Mouse (Mus musculus): Measurements from ENCODE around the gene Pik3r5. TPM values are rescaled to one million over a fixed set of nuclear protein-coding genes. Genes with fewer than 3 reads are reported as not detected.

Gene Pik3r5
- polyA plus RNA-seq, 1 experiment from 2014 or later = 1.3 TPM

DNA sequence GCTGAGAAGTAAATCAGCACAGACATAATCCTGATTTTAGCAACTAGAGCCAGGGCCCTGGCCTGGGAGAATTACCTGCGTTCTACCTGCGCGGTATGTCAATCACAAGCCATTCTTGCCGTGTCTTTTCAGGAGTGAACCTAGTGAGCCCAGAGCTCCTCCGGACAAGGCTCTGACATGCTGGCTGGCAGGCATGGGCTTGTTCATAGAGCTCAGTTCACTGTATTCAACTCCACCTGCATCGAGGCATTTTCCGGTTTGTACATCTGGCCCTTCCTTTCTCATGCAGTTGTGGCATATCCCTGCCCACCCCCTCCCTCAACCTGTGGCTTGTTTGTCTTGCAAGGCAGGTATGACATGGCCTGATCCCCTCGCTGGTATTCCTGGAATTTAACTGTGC, 26.3 kb upstream of the Pik3r5 start:
- no peak for ATAC-seq (ENCODE audit: low FRiP score, low read depth)
- Histone ChIP-seq H3K4me3 (no peak overlapping the region), H3K9me3 (no peaks in the 10 kb centered on the region), H3K4me2 (replicated peaks) (no peak overlapping the region), H3K27me3 (replicated peaks) (peaks cover 27% of the 10 kb centered on the region), H3K9ac (no peak overlapping the region), H3K27ac (no peak overlapping the region), H3K4me1 (0 out of 2 replicates have a peak, but pooled peaks cover 3% of the 10 kb centered on the region), H3K36me3 (no peaks in the 10 kb centered on the region)
- 91% methylated on average over 8 of the region's 8 CpGs for WGBS

DNA sequence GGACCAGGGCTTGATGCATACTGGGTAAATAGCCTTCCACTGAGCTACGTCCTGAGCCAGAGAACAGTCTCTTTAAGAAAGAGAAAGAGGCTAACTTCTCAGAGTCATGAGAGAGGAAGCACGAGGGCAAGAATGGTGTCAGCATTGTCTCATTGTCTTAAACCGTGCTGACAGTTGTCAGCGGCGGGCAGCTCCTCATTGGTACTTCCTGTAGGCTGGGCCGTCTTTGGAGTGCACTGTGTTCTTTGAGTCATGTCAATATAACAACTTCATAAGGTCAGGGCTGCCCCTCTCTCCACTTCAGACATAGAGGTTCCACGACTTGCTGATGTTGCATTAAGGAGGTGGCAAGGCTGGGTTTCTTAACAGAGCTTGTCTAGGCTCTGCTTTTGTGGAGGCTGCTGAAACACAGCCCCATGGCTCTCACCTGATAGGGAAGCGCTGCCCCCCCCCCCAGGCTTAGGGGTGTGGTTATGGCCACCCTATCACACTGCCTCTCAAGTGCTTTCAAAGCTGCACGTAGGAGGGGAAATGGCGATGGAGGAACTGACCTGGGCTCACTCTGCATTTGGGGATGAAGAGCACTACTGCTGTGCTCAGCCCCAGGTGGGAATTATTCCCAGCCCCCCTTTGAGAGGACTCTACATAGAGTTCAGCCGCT, 24.5 kb upstream of the Pik3r5 start:
- Histone ChIP-seq H3K9me3 (no peaks in the 10 kb centered on the region), H3K27me3 (replicated peaks) (0 out of 2 replicates have a peak, but pooled peaks cover 16% of the 10 kb centered on the region), H3K4me1 (no peaks in the 10 kb centered on the region), H3K27ac (no peak overlapping the region), H3K4me3 (no peak overlapping the region), H3K36me3 (no peaks in the 10 kb centered on the region), H3K4me2 (replicated peaks) (no peak overlapping the region), H3K9ac (no peak overlapping the region)
- 67% methylated on average over 11 of the region's 11 CpGs for WGBS
- no peak for ATAC-seq (ENCODE audit: low FRiP score, low read depth)

DNA sequence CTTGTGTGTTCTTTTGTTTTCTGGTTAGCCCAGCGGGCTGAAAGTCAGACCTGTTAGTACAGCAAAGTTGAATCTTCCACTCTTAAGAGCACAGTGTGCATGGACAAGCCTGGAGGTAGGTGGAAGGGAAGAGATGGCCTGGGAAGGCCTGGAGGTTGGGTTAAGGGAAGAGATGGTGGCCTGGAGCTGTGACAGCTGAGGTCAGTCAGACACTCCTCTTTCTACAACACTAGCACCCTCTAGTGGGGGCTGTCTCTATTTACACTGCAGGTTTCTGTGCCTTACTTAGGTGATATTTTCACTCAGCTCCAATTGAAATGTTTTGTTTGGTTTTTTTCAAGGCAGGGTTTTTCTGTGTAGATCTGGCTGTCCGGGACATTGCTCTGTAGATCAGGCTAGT, 23.8 kb upstream of the Pik3r5 start:
- Histone ChIP-seq H3K36me3 (no peaks in the 10 kb centered on the region), H3K4me1 (no peaks in the 10 kb centered on the region), H3K9me3 (no peaks in the 10 kb centered on the region), H3K27me3 (replicated peaks) (0 out of 2 replicates have a peak, but pooled peaks cover 12% of the 10 kb centered on the region), H3K4me3 (no peak overlapping the region), H3K27ac (no peak overlapping the region), H3K4me2 (replicated peaks) (no peak overlapping the region), H3K9ac (no peak overlapping the region)
- ATAC-seq (ENCODE audit: low FRiP score, low read depth) = 0 out of 2 replicates have a peak, but pooled peaks have one; percentile 58
- WGBS = 55% methylated on average over 2 of the region's 2 CpGs

DNA sequence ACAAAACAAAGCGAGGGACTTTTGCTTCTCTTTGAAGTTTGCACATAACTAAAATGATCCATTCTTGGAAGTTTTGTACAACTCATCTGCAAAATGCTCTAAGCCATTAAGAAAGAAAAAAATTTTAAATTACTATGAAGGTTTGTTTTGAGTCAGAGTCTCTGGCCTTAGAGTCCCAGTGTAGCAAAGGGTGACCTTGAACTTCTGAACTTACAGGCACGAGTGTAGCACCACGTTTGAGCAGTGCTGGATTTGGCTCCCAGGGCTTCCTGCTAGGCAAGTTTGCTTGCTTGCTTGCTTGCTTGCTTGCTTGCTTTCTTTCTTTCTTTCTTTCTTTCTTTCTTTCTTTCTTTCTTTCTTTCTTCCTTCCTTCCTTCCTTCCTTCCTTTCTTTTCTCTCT, 14.9 kb upstream of the Pik3r5 start:
- no peak overlapping the region for H3K4me2 ChIP-seq (replicated peaks)
- H3K27ac ChIP-seq = no peak overlapping the region
- H3K36me3 ChIP-seq = no peaks in the 10 kb centered on the region
- no peak overlapping the region for H3K4me3 ChIP-seq
- no peak overlapping the region for H3K9ac ChIP-seq
- WGBS = 66% methylated on average over 3 of the region's 3 CpGs
- no peaks in the 10 kb centered on the region for H3K27me3 ChIP-seq (replicated peaks)
- no peaks in the 10 kb centered on the region for H3K4me1 ChIP-seq
- ATAC-seq (ENCODE audit: low FRiP score, low read depth) = no peak
- H3K9me3 ChIP-seq = peaks cover 9% of the 10 kb centered on the region; the same call in 1 of the 2 replicates

DNA sequence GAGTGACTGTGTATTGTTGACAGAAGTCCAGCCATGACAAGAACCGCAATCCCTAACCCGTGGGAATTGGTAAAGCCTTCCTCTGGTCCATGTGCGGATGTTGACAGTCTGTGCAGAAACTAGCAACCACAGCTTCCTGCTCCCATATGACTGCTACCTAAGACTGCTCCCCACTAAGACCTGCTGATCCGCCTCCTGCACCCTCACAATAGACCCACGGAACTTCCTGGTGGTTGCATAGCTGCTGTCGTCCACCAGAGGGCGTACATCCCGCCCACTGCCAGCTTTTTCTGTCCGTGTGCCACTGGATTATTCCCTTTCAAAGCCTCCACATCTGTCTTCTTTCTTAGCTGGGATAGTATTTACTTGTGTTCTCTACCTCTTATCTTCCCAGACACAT, 14.1 kb upstream of the Pik3r5 start:
- no peak overlapping the region for H3K9ac ChIP-seq
- WGBS = 54% methylated on average over 9 of the region's 9 CpGs
- ATAC-seq (ENCODE audit: low FRiP score, low read depth) = no peak

DNA sequence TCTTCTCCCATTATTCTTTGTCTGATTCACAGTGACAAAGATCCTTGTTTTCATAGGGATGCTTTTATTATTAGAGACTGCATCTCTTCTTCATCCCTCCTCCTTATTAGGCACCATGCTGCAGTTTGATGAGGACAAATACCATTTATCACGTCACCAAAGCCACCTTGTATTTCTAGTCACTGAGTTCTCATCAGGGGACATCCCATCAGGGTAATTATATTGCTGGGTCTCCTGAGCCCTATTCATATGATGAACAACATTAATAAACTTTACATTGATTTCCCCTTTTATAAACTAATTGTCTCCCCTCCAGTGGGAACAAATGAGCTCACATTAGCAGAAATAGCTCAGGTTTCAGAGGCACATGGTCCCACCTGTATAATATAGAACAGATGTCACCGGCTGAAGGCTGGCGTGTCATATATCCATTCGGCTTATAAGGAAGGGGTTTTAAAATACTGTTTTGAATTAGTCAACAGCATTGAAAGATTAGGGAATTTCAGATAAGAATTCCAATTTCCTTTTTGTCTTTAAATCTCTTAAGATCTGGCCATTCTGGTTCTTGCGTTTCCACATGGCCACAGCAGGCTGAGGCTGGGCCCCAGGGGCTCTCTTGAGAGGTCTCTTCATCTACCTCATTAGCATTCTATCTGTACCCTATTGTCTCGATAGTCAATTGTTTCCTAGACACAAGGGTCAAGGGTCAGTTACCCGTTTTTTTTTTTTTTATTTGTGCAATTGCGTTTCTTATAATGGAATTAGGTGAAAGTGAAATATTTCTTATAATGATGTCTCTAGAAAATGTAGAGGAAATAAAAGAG, 6.2 kb upstream of the Pik3r5 start:
- Histone ChIP-seq H3K9ac (no peak overlapping the region), H3K4me3 (no peak overlapping the region), H3K27ac (no peak overlapping the region), H3K9me3 (no peaks in the 10 kb centered on the region), H3K4me2 (replicated peaks) (no peak overlapping the region), H3K27me3 (replicated peaks) (peaks cover 4% of the 10 kb centered on the region; the same call in 1 of the 2 replicates), H3K4me1 (peaks cover 6% of the 10 kb centered on the region; the same call in 1 of the 2 replicates), H3K36me3 (no peaks in the 10 kb centered on the region)
- 36% methylated on average over 8 of the region's 8 CpGs for WGBS
- ATAC-seq (ENCODE audit: low FRiP score, low read depth) = no peak

More for the DNA sequence above, 14.1 kb upstream of the Pik3r5 start:
- Histone ChIP-seq H3K4me2 (replicated peaks) (no peak overlapping the region), H3K36me3 (no peaks in the 10 kb centered on the region), H3K4me3 (no peak overlapping the region), H3K4me1 (no peaks in the 10 kb centered on the region), H3K27me3 (replicated peaks) (no peaks in the 10 kb centered on the region), H3K9me3 (peaks cover 9% of the 10 kb centered on the region; the same call in 1 of the 2 replicates), H3K27ac (no peak overlapping the region)

DNA sequence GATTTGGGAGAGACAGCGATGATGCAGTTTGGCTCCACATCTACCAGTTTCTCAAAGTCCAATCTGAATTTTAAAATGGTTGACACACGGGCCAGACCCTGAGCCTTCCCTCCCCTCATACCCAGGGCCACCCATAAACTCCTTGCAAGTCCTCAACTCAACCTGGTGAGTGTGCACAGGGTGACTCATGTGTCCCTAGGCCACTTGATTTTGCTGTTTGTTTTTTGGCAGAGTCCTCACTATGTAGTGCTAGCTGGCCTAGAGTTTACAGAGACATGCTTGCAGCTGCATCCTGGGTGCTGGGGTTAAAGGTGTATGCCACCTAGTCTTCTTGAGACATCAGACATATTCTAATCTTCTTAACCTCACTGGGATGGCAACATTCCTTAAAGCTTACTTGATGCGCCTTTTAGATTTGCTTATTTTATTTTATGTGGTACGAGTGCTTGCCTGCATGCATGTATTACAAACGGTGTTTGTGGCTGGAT, 4.8 kb upstream of the Pik3r5 start:
- H3K27me3 ChIP-seq (replicated peaks) = peaks cover 4% of the 10 kb centered on the region; the same call in 1 of the 2 replicates
- H3K4me2 ChIP-seq (replicated peaks) = no peak overlapping the region
- H3K36me3 ChIP-seq = no peaks in the 10 kb centered on the region
- H3K4me3 ChIP-seq = no peak overlapping the region
- ATAC-seq (ENCODE audit: low FRiP score, low read depth) = no peak
- H3K4me1 ChIP-seq = peaks cover 11% of the 10 kb centered on the region
- no peaks in the 10 kb centered on the region for H3K9me3 ChIP-seq
- WGBS = 86% methylated on average over 5 of the region's 5 CpGs
- no peak overlapping the region for H3K9ac ChIP-seq
- H3K27ac ChIP-seq = no peak overlapping the region

DNA sequence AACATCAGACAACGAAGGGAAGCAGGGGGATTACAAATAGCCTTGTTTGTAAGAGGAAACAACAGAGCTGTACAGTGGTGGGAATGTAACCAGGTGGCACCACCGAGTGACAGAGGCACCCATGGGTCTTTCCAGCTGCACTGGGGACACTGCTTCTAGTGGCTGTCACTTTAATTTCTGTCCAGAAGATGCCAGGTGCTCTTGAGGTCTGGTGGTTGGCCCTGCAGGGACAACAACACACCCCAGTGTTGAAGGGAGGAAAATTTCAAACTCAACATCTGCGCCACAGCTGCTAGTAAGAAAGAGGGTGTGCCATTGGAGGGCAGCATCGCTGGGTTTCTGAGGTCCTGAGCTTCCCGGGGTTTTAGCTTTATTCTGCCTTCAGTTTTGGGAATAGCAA, 1.3 kb upstream of the Pik3r5 start:
- H3K27me3 ChIP-seq (replicated peaks) = peaks cover 12% of the 10 kb centered on the region
- H3K36me3 ChIP-seq = no peaks in the 10 kb centered on the region
- no peaks in the 10 kb centered on the region for H3K9me3 ChIP-seq
- H3K9ac ChIP-seq = no peak overlapping the region
- no peak overlapping the region for H3K4me3 ChIP-seq
- no peak overlapping the region for H3K27ac ChIP-seq
- ATAC-seq (ENCODE audit: low FRiP score, low read depth) = no peak
- no peak overlapping the region for H3K4me2 ChIP-seq (replicated peaks)
- WGBS = 74% methylated on average over 5 of the region's 5 CpGs
- H3K4me1 ChIP-seq = peaks cover 15% of the 10 kb centered on the region

DNA sequence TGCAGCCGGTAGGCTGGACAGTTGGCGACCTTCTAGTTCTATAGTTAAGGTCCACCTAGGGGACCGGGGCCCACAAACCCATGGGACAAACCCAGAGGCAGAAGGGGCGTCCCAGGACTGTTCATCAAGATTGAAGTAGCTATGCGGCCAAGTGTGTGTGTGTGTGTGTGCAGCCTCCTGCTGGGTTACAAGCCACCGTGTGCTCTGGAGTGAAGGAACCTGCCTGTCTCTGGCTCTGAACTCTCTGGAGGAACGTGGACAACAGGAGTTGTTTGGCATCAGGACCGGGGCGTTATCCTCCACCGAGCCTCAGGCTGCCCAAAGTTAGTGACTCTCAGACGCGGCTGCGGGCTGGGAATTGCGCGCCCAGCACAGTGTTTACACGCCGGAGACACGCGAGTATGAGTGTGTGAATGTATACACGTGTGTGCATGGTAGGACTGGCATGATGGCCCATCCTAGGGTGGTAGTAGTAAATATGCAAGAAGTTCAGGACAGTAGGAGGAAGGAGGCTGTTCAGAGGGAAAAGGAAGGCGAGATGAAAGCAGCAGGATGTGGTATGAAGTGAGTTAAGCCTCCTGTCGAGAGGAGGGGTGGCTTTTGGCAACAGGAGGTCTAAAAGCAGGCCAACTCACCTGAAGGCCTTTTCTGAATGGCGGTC, 570 bp downstream of the Pik3r5 start:
- 37% methylated on average over 23 of the region's 23 CpGs for WGBS
- H3K9me3 ChIP-seq = no peaks in the 10 kb centered on the region
- H3K27ac ChIP-seq = no peak overlapping the region
- H3K9ac ChIP-seq = 0 out of 2 replicates have a peak overlapping the region, but pooled peaks have one; percentile 44
- ATAC-seq (ENCODE audit: low FRiP score, low read depth) = no peak; the same call in 1 of the 2 replicates
- H3K4me3 ChIP-seq = peak overlapping the region; percentile 43
- H3K36me3 ChIP-seq = no peaks in the 10 kb centered on the region
- peaks cover 12% of the 10 kb centered on the region for H3K27me3 ChIP-seq (replicated peaks)
- H3K4me1 ChIP-seq = peaks cover 8% of the 10 kb centered on the region
- H3K4me2 ChIP-seq (replicated peaks) = peak overlapping the region; percentile 72

DNA sequence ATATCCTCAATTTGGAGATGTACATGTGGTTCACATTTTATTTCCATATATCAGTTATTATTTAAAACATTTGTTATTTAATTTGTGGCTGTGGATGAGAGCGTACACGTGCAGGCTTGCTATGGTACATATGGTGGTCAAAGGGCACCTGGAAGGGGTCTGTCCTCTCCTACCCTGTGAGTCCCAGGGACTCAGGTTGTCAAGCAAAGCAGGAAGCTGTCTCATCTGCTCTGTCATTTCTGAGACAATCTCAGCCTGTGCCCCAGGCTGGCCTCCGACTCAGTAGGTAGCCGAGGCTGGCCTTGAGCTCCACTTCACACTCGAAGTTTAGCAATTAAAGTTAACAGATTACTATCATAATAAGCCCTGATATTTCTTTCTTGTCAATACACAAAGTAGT, 1.6 kb downstream of the Pik3r5 start:
- H3K27me3 ChIP-seq (replicated peaks) = peaks cover 12% of the 10 kb centered on the region
- no peak overlapping the region for H3K9ac ChIP-seq
- H3K4me3 ChIP-seq = no peak overlapping the region
- H3K9me3 ChIP-seq = no peaks in the 10 kb centered on the region
- H3K36me3 ChIP-seq = no peaks in the 10 kb centered on the region
- peaks cover 8% of the 10 kb centered on the region for H3K4me1 ChIP-seq
- WGBS = 87% methylated on average over 5 of the region's 5 CpGs
- no peak for ATAC-seq (ENCODE audit: low FRiP score, low read depth)
- no peak overlapping the region for H3K4me2 ChIP-seq (replicated peaks)
- no peak overlapping the region for H3K27ac ChIP-seq

DNA sequence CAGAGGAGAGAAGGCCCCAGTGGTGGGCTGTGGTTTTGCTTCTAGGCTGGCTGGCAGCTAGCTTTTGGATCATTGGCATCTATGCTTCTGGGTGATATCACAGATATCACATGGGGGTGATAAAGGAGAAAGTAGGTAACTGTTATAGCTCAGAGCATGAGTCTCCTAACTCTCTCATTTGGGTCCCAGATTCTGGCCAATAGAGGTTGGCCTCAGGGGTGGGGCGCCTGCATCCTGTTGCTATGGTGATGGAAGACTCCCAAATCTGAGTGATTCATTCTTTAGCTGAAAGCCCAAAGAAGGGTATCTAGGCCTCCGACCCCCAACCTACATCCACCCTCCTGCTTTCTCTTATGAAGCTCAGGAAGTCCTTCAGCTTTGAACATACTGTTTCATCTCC, 2.8 kb downstream of the Pik3r5 start:
- no peaks in the 10 kb centered on the region for H3K36me3 ChIP-seq
- WGBS = 88% methylated on average over 2 of the region's 2 CpGs
- no peak overlapping the region; the same call in 1 of the 2 replicates for H3K9ac ChIP-seq
- H3K27me3 ChIP-seq (replicated peaks) = peaks cover 12% of the 10 kb centered on the region
- peaks cover 8% of the 10 kb centered on the region for H3K4me1 ChIP-seq
- no peak overlapping the region for H3K4me3 ChIP-seq
- no peaks in the 10 kb centered on the region for H3K9me3 ChIP-seq
- no peak for ATAC-seq (ENCODE audit: low FRiP score, low read depth)
- no peak overlapping the region for H3K4me2 ChIP-seq (replicated peaks)
- no peak overlapping the region for H3K27ac ChIP-seq

DNA sequence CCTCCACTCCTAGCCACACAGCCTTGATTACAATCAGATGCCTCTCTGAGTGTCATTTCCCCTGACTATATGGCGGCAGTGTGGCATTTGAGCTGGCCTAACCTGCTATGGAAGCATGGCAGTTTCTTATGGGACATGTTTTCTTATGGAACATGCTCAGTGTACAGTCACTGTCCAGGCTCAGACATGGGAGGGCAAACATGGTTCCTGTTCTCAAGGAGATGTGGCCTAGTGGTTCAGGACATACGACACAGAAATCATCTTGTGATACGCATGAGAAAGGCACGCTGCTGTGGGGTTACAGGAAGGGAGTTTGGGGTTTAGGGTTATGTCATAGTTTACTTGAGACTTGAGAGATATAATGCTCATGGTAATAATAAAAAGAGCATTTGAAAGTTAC, 3.7 kb downstream of the Pik3r5 start:
- H3K27ac ChIP-seq = no peak overlapping the region
- no peaks in the 10 kb centered on the region for H3K36me3 ChIP-seq
- no peak overlapping the region for H3K4me2 ChIP-seq (replicated peaks)
- no peak overlapping the region for H3K9ac ChIP-seq
- 90% methylated on average over 4 of the region's 4 CpGs for WGBS
- no peaks in the 10 kb centered on the region for H3K9me3 ChIP-seq
- ATAC-seq (ENCODE audit: low FRiP score, low read depth) = no peak
- H3K27me3 ChIP-seq (replicated peaks) = peaks cover 7% of the 10 kb centered on the region
- H3K4me1 ChIP-seq = peaks cover 8% of the 10 kb centered on the region
- H3K4me3 ChIP-seq = no peak overlapping the region
